Mouse (Mus musculus): Measurements from ENCODE around the gene Cpsf7.

Cpsf7 gene

DNA sequence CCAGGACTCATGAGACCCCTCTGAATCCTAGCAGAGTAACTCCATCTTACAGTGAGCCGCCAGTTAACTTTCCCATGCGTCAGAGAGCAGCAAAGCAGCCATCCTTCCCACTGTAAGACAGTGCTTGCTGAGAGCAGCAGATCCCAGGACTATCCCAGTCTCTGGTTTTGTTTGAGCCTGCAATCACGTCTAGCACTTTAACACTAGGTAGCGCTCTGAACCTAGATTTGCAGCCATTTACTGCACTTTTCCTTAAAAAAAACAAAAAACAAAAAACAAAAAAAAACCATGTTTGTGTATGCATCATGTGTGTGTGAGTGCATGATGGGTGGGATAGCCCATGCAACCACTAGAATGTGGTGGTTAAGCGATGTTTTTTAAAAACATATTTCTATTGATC, 35.0 kb downstream of the Cpsf7 start:
- no peak for DNase-seq (ENCODE audit: extremely low spot score, low spot score)

DNA sequence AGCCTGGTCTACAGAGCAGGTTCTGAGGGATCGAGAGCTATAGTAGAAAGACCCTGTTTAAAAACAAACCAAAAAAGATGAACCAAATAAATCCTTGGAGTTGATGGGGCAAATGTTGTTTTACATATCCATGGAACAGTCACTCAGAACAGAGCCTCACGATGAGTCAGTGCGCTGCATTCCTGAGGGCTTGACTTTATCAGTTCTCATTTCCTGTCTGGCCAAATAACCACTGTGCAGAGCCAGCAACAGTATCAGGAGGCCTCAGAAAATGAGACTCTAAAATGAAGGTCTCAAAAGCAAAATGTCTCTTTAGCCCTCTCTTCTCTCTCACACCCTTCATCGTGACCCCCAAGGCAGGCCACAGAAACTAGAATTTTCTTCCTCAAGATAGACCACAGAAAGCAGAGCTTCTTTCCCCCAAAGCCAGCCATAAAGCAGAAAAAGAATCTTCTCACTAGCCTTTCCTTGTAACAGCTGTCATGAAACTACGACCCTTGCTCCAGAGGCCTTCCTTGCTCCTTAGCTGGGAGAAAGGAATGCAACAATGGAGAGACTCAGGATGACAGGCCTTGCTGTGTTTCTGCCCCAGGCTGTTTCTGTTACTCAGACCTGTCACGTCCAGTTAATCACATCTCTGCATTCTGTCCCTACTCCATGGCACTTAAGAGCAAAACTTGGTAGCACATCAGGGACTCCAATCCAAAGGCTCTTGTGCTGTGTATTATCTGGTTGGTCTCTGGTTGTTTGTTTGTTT, 36.7 kb downstream of the Cpsf7 start:
- DNase-seq (ENCODE audit: extremely low spot score, low spot score), result no peak

GRCm38 (mm10) chr19:10562351-10562750, 37.3 kb downstream of the Cpsf7 start:
- no peak for DNase-seq (ENCODE audit: extremely low spot score, low spot score)

- no peak for DNase-seq (ENCODE audit: extremely low spot score, low spot score)
Observed at GRCm38 (mm10) chr19:10564278-10564677, 39.2 kb downstream of the Cpsf7 start.

GRCm38 (mm10) chr19:10565217-10565616, 40.2 kb downstream of the Cpsf7 start:
- DNase-seq (ENCODE audit: extremely low spot score, low spot score), result no peak

DNA sequence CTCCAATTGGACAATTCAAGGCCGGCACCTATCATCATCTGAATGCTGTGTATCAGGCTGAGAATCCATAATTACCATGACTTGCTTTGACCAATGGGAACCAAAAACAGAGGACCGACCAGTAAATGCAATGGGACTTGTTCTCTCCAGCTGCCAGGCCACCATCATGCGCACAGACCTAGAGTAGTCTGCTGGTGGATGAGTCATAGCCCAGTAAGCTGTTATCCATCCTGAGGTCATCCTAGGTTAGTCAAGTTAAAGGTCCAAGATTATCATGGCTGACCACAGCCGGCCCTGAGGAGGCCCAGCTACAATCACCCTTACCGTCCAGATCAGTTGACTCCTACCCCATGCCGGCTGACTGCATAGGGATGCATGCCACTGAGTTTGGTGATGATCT, 44.6 kb downstream of the Cpsf7 start:
- DNase-seq (ENCODE audit: extremely low spot score, low spot score), result no peak

- DNase-seq (ENCODE audit: extremely low spot score, low spot score), result peak; percentile 96
Observed at GRCm38 (mm10) chr19:10576690-10577561, 51.9 kb downstream of the Cpsf7 start, which contains the start of the genes Cyb561a3 and Tmem138. TSS of gene Cyb561a3 (plus strand) at chr19:10577172. TSS of gene Tmem138 (minus strand) at chr19:10577362.

GRCm38 (mm10) chr19:10580102-10580501, 55.0 kb downstream of the Cpsf7 start:
- no peak for DNase-seq (ENCODE audit: extremely low spot score, low spot score)

GRCm38 (mm10) chr19:10580761-10581160, 55.7 kb downstream of the Cpsf7 start:
- DNase-seq (ENCODE audit: extremely low spot score, low spot score), result no peak

GRCm38 (mm10) chr19:10581984-10582383, 56.9 kb downstream of the Cpsf7 start:
- no peak for DNase-seq (ENCODE audit: extremely low spot score, low spot score)

DNA sequence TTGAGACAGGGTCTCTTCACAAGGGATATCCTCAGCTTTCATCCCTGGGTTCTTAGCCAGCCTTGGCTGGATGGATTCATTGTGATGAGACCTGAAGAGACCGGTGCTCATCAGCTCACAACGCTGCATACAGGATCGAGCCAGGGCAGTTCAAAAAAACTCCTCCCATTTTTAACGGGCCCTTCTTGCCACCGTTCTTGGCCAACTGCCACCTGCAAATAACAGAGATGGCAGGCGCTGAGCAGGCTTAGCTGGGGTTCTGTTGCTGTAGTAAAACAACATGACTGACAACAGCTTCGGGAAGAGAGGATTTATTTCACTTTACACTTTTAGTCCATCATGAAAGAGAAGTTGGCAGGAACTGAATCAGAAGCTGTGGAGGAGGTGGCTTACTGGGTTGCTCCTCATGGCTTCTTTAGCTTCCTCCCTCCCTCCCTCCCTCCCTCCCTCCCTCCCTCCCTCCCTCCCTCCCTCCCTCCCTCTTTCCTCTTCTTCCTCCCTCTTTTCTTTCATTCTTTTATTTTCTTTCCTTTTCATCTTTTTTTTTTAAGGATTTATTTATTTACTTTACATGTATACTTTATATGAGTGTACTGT, 58.6 kb downstream of the Cpsf7 start:
- no peak for DNase-seq (ENCODE audit: extremely low spot score, low spot score)

GRCm38 (mm10) chr19:10585112-10585511, 60.0 kb downstream of the Cpsf7 start:
- DNase-seq (ENCODE audit: extremely low spot score, low spot score), result no peak

DNA sequence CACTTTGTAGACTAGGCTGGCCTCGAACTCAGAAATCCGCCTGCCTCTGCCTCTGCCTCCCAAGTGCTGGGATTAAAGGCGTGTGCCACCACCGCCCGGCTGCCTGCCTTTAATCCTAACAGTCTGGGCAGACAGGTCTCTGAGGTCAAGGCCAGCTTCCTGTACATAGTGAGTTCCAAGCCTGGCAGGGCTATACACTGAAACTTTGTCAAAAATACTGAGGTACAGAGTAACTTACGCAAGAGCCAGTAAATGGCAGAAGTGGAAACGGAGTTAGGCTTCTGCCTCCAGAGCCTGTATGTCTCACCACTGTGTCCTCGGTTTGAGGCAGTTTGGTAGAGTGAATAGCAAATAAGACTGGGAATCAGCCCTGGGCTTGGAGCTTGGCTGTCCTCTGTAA, 62.2 kb downstream of the Cpsf7 start:
- DNase-seq (ENCODE audit: extremely low spot score, low spot score), result no peak

DNA sequence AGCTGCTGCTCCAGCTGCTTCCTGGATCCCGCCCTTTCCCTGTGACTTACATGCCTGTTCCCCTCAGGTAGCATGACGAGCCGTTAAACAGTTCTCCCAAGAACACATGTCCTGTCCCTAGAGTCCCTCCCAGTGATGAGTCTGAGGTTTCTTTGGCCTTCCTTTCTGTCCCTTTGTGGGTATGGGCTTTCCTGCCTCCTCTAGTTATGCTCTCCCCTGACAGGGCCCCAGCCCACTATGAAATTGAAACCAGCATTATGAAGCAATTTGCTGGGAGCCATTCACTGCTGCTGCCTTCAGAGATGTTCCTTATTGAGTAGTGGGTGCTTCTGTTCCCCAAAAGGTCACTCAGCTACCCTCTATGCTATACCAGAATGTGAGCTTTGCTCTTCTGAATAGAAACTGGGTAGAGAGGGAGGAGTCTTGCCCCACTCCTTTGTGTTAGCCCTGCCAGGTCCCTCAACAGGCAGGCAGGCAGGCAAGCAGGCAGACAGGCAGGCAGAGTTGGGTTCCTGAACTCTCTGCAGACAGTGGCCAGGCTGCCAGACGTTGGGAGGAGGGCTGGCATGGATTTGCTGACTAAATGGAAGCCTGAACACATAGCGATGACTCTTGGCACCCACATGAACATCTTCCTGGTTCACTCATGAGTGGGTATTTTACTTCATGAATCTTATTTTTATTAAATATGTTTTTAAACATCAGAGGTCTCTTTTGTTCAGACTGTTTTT, 64.2 kb downstream of the Cpsf7 start:
- no peak for DNase-seq (ENCODE audit: extremely low spot score, low spot score)

DNA sequence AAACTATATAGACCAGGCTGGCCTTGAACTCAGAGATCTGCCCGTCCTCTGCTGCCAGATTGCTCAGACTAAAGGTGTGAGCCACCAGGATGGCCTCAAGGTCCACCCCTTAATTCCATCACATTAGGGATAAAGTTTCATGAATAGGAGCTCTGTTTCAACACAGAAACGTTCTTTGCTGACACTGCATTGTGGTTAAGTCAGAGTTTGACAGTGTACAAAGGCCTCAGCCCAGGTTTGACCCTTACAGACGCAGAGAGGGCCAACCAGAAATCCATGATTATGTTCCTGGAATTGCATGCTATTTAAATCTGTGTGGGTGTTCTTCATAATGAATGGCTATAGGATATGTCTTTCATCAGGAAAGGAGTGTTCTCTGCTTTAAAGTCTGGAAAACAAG, 65.2 kb downstream of the Cpsf7 start:
- DNase-seq (ENCODE audit: extremely low spot score, low spot score), result no peak

GRCm38 (mm10) chr19:10591659-10592377, 66.8 kb downstream of the Cpsf7 start:
- DNase-seq (ENCODE audit: extremely low spot score, low spot score), result no peak

Data from neural tube, embryonic 10.5 days (tissue).